Mouse (Mus musculus) testis, adult 2 months (tissue): ENCODE measurements at regions not wholly inside any gene's neighbourhood (a gene's known extent, or its start where the extent isn't known, plus 50 kb on each side); places are given as distances from the start of the nearest gene placed in this dataset.

ENCODE experiments used
- CTCF ChIP-seq: fragments of 200-500 bp; IDR thresholded peaks from 2 replicates; pipeline ENCODE4 v1.5.1; 2012; ENCODE audit warnings: low read depth, mild to moderate bottlenecking, inconsistent platforms, low read length, moderate library complexity; ENCODE audit not compliant: control insufficient read depth, insufficient read depth, insufficient replicate concordance
- POLR2A ChIP-seq: fragments of 200-500 bp; IDR thresholded peaks from 2 replicates; pipeline ENCODE4 v1.6.1; 2012; ENCODE audit warnings: low read depth, mild to moderate bottlenecking, inconsistent platforms, low read length, moderate library complexity; ENCODE audit not compliant: control insufficient read depth

- TF ChIP-seq POLR2A = no peak
- TF ChIP-seq CTCF = no peak
Observed at GRCm38 (mm10) chr10:67776851-67777250, 135.6 kb downstream of the Zfp365 start.
